Mouse (Mus musculus) common myeloid progenitor, adult 5-6 weeks (primary cell): ENCODE measurements around the gene Prcc. TPM values are rescaled to one million over a fixed set of nuclear protein-coding genes. Genes with fewer than 3 reads are reported as not detected.
"Not testable (repeated sequence)": the region's sequence is repeated elsewhere in the genome, so short reads cannot be mapped to it uniquely, and the experiment has no call there.

Source experiments
- ATAC-seq: replicated peaks from 2 replicates; pipeline ENCODE4 v1.8.0; 2016; ENCODE audit warnings: low read depth, mild to moderate bottlenecking, moderate TSS enrichment, inconsistent platforms; ENCODE audit not compliant: poor library complexity, severe bottlenecking
- total RNA-seq: library from RNA; stranded (forward); fragments of 200-1000, 187-1606 nt; gene quantifications from 2 replicates; pipeline ENCODE4 v1.2.3, GENCODE M21; 2017

Prcc gene
- total RNA-seq, 1 experiment from 2014 or later: 42.4 TPM

GRCm38 (mm10) chr3:87906981-87907857, 21.8 kb upstream of the Prcc start:
- no peak for ATAC-seq

- ATAC-seq: no peak
These were observed 21.2 kb upstream of the Prcc start for GRCm38 (mm10) chr3:87906601-87906980.

DNA sequence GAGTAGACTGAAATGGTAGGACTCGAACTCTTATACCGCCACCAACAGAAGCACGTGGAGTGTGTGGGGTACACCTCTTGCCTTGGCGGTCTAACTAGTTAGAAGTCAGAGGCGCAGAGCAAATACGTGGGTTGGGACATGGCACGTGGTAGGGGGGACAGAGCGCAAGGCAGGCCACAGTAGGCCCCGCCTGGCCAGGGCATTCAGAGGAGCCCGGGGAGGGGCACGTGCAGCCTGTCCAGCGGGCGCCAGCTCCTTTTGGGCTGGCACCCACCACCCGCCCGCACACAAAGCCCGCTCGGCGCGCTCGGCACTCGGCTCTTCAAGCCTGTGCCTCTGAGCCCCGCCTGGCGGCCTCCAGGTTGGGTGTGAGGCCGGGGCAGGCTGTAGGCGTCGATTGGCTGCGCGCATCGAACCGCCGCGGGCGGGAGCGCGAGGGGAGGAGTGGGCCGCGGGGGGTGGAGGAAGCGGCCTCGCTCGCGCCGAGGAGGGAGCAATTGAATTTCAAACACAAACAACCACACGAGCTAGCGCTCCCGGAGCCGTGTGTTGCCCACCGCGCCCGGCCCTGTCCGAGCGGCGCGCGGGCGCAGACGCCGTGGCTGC, 20.6 kb upstream of the Prcc start, which contains the start of gene Hdgf:
TSS of gene Hdgf (plus strand) at position 442 of the 606 bp plus-strand sequence.
- peak; percentile 72 for ATAC-seq

- ATAC-seq: no peak
These were observed 18.4 kb upstream of the Prcc start for GRCm38 (mm10) chr3:87903821-87904220.

GRCm38 (mm10) chr3:87901959-87902358, 16.6 kb upstream of the Prcc start:
- ATAC-seq: 0 out of 2 replicates have a peak, but pooled peaks have one; percentile 1

GRCm38 (mm10) chr3:87901036-87901624, 15.7 kb upstream of the Prcc start:
- ATAC-seq: peak; percentile 86

DNA sequence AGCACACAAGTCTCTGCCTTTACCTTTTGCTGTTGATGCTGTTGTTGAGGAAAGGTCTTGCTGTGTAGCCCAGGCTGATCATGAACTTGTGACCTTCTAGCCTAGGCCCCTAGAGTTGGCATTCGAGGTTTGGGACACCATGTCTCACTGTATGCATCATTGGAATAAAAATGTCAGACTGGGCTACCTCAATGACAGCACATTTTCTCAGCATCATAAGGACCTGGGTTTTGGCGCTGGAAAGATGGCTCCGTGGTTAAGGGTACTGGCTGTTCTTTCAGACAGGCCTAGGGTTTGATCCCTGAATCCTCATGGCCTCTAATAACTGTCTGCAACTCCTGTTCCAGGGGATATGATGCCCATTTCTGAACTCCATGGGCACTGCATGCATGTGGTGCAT, 14.4 kb upstream of the Prcc start:
- ATAC-seq: no peak

GRCm38 (mm10) chr3:87899266-87899665, 13.9 kb upstream of the Prcc start:
- no peak for ATAC-seq

DNA sequence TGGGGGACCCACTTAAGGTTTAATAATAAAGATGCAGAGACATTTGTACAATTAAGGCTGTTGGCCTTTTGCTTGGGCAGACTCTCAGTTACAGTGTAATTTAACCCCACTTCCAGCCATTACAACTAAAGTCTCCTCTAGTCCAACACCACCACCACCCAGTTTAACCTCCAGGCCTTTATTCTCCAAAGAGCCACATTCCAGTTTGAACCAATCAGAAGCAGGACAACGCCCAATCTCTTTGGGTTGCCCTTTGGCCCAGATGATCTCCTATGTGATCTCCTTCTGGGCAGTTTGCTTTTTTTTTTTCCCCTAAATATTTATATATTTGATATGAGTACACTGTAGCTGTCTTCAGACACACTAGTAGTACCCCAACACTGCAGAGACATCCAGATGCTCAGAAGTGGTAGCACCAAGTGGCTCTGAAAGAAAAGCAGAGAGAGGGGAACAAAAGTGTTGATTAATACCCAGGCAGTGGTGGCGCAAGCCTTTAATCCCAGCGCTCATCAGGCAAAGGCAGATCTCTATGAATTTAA, 8.0 kb upstream of the Prcc start:
- no peak for ATAC-seq

- no peak for ATAC-seq
These were observed 6.1 kb upstream of the Prcc start for GRCm38 (mm10) chr3:87891481-87891880.

GRCm38 (mm10) chr3:87887400-87887799, 2.0 kb upstream of the Prcc start:
- ATAC-seq: not testable (repeated sequence)

DNA sequence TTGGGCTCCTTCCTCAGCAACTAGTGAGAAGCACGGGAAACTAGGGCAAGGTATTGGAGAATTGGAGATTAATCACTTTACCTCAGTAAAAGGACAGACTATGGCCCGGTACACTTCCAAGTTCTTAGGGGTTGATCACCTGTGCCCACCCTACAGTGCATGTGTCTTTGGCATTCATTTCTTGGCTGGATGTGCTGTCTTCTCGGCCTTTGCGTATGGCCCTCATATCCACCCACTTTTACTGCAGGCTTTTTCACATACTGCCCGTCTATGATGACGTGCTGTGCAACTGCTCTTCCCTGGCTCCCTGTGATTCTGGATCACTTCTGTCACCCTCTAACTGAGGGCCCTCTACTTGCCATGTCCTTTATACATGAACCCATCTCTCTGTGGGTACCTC, 1.0 kb upstream of the Prcc start:
- ATAC-seq: no peak

DNA sequence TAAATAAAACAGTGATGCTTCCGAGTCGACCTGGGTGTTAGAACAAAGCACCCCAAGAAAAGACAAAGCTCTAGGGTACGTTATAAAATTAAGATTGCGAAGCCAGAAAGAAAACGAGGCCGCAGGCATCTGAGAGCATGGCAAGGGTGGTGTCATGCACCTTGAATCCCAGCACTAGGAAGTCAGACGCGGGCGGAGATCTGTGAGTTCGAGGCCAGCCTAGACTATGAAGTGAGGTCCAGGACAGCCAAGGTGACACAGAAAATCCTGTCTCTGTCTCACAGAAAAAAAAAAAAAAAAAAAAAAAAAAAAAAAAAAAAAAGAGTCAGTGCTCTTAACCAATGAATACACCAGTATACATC, 577 bp upstream of the Prcc start:
- peak; percentile 5 for ATAC-seq

DNA sequence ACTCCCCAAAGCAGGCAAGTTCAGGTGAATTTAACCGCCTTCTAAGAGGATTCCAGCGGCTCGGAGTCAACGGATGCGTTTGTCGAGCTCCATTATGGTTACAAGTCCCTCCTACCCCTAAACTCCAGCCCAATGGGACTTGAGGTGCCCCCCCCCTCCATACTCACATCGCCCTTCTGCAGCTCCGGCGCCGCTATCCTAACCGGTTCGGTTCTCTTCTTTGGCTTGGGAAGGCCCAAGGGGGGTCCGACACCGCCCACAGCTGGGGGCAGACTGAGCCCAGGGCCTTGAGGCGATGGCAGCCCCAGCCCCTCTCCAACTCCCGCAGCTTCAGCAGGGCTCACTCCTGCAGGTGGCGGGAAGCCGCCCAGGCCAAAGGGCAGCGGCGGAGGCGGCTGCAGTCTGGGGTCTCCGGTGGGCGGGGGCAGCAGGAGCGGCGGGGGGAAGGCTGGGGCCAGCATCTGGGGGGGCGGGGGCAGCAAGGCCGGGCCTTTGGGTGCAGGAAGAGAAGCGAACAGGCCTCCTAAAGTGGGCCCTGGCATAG, 628 bp downstream of the Prcc start:
- peak; percentile 15; the same call in 1 of the 2 replicates for ATAC-seq

GRCm38 (mm10) chr3:87884291-87884690, 1.1 kb downstream of the Prcc start:
- no peak for ATAC-seq

DNA sequence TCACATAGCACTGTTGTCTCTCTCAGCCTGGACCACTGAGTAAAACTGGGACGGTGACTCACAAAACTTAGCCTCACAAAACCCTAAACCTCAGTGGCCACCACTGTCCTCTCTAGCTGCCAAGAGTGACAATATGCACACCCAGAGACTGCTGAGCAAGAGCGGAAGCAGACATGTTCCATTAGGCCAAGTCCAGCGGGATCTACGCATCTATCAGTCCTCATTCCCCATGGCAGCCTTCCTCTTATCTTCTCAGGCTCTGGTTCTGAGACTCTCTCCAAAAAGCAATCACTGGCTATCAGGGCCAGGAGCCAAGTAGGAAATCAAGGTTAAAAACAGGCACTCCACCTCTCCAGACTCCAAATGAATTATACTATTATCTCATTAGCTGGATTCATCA, 7.7 kb downstream of the Prcc start:
- ATAC-seq: no peak

DNA sequence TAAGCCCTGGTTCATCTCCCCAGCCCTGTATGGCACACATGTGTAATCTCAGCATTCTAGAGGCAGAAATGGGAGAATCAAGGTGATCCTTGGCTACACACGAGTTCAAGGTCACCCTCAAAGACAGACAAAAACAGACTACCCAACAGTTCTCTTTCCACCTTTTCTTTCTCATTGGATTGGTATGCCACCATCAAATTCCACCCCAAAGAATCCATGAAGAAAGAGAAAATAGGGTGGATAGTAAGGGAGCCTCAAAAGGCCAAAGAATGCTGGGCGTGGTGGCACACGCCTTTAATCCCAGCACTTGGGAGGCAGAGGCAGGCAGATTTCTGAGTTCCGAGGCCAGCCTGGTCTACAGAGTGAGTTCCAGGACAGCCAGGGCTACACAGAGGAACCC, 21.3 kb downstream of the Prcc start:
- ATAC-seq: not testable (repeated sequence)

DNA sequence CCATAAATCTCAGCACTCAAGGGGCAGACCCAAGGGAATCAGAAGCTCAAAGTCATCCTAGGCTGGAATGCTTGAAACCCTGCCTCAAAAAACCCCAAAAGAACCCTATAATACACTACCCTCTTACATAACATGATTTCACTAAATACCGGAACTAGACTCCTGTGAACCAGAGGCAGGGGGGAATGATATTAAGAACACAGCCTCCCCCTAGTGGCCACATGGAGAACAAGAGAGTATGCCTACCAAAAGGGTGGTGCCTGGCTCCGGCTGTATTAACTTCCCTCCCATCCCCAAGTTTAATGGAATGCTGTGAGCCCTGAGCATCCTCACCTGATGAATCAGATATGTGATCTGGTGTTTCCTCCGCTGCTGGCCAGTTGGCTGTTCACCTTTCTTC, 25.6 kb downstream of the Prcc start:
- ATAC-seq: peak; percentile 92

GRCm38 (mm10) chr3:87857666-87858065, 27.7 kb downstream of the Prcc start:
- no peak for ATAC-seq

- no peak for ATAC-seq
These were observed 29.5 kb downstream of the Prcc start for GRCm38 (mm10) chr3:87855936-87856335.
